Mouse (Mus musculus): ENCODE data around the gene Akt2. TPM values are rescaled to one million over a fixed set of nuclear protein-coding genes. Genes with fewer than 3 reads are reported as not detected.

Akt2 gene
- polyA plus RNA-seq, 1 experiment from 2014 or later = 72.9 TPM

Other genes with a start within 250 kb of the Akt2 start
- gene Shkbp1, start 235.5 kb upstream of the Akt2 start, polyA plus RNA-seq (2014; fragmentation: Nextera tagmentation; extraction: Ambion mirVana) = 52.8 and 55.2 TPM in 2 replicates
- not detected in 2 replicates for gene Gm20479, start 234.1 kb upstream of the Akt2 start, polyA plus RNA-seq (2014; fragmentation: Nextera tagmentation; extraction: Ambion mirVana)
- gene Sptbn4, start 143.9 kb upstream of the Akt2 start, polyA plus RNA-seq (2014; fragmentation: Nextera tagmentation; extraction: Ambion mirVana) = 0.23 and 0.34 TPM in 2 replicates
- gene Blvrb, start 143.6 kb upstream of the Akt2 start, polyA plus RNA-seq (2014; fragmentation: Nextera tagmentation; extraction: Ambion mirVana) = 34.3 and 34.5 TPM in 2 replicates
- 22.8 and 24.0 TPM in 2 replicates for gene Sertad3, start 117.8 kb upstream of the Akt2 start, polyA plus RNA-seq (2014; fragmentation: Nextera tagmentation; extraction: Ambion mirVana)
- 17.0 and 18.4 TPM in 2 replicates for gene Sertad1, start 104.6 kb upstream of the Akt2 start, polyA plus RNA-seq (2014; fragmentation: Nextera tagmentation; extraction: Ambion mirVana)
- 0.99 and 1.3 TPM in 2 replicates for gene Prx, start 92.2 kb upstream of the Akt2 start, polyA plus RNA-seq (2014; fragmentation: Nextera tagmentation; extraction: Ambion mirVana)
- gene Hipk4, start 68.3 kb upstream of the Akt2 start, polyA plus RNA-seq (2014; fragmentation: Nextera tagmentation; extraction: Ambion mirVana) = 0.30 and 0.50 TPM in 2 replicates
- gene Pld3, start 38.3 kb upstream of the Akt2 start, polyA plus RNA-seq (2014; fragmentation: Nextera tagmentation; extraction: Ambion mirVana) = 72.0 and 73.9 TPM in 2 replicates
- gene 2310022A10Rik, start 38.3 kb upstream of the Akt2 start, polyA plus RNA-seq (2014; fragmentation: Nextera tagmentation; extraction: Ambion mirVana) = 28.4 and 28.9 TPM in 2 replicates
- 10.2 and 11.2 TPM in 2 replicates for gene Ttc9b, start 62.4 kb downstream of the Akt2 start, polyA plus RNA-seq (2014; fragmentation: Nextera tagmentation; extraction: Ambion mirVana)
- gene Map3k10, start 83.0 kb downstream of the Akt2 start, polyA plus RNA-seq (2014; fragmentation: Nextera tagmentation; extraction: Ambion mirVana) = 9.0 and 12.5 TPM in 2 replicates
- gene Zfp607b, start 97.8 kb downstream of the Akt2 start, polyA plus RNA-seq (2014; fragmentation: Nextera tagmentation; extraction: Ambion mirVana) = 5.0 and 6.1 TPM in 2 replicates
- gene Zfp60, start 139.8 kb downstream of the Akt2 start, polyA plus RNA-seq (2014; fragmentation: Nextera tagmentation; extraction: Ambion mirVana) = 83.7 and 84.7 TPM in 2 replicates
- gene Zfp626, start 215.6 kb downstream of the Akt2 start, polyA plus RNA-seq (2014; fragmentation: Nextera tagmentation; extraction: Ambion mirVana) = 2.1 and 2.3 TPM in 2 replicates
- 11.2 and 12.6 TPM in 2 replicates for gene Zfp59, start 247.1 kb downstream of the Akt2 start, polyA plus RNA-seq (2014; fragmentation: Nextera tagmentation; extraction: Ambion mirVana)